Comparison of ENCODE assay signal across 8 mouse cellular contexts in the genomic region with DNA sequence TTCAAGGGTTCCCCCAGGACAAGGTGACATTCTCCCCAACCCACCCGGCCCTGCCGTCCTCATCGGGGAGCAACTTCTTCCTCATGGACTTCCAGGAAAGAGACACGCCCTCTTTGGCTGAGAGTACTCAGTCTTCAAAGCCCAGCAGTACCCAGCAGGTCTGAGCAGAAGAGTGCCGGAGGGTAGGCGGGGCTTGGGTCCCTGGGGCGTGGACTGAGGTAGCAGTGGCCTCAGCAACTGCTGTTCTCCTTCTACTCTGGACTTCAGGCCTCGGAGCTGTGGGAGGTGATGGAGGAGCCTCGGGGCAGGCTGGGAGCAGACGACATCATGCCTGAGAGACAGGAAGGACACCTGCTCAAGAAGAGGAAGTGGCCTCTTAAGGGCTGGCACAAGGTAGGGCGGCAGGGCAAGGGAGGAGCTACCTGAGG. TPM values are rescaled to one million over a fixed set of nuclear protein-coding genes. Genes with fewer than 3 reads are reported as not detected.
A peak's percentile ranks its signal among the peaks of the same experiment; 100 is the strongest.
DNase-seq lines count a peak whose midpoint lies in the region; ATAC-seq and TF ChIP-seq lines count a peak whose summit lies in the region.

No protein-coding gene starts in this region.

- H3K27me3 ChIP-seq in cerebellum, adult 2 months (ENCODE audit: control insufficient read depth, insufficient read depth, low read length) = no peaks in the 10 kb centered on the region
- no peaks in the 10 kb centered on the region for H3K27me3 ChIP-seq in forebrain, embryonic 13.5 days

- TF ChIP-seq POLR2A in cerebellum, adult 2 months (IDR thresholded peaks at IDR 0.05; ENCODE audit: borderline replicate concordance, insufficient read depth, low read length) = no peak

- no peak for ATAC-seq in forebrain, embryonic 13.5 days
- peak; percentile 57 for ATAC-seq in megakaryocyte progenitor cell, adult 5-6 weeks (replicated peaks; ENCODE audit: poor library complexity)

- no peak overlapping the region for H3K27ac ChIP-seq in cerebellum, adult 2 months (ENCODE audit: insufficient read depth, low read length)
- no peak overlapping the region for H3K27ac ChIP-seq in forebrain, embryonic 13.5 days

- H3K9me3 ChIP-seq in forebrain, embryonic 13.5 days (replicated peaks) = no peaks in the 10 kb centered on the region

- H3K4me3 ChIP-seq in cerebellum, adult 2 months (replicated peaks; ENCODE audit: insufficient read depth, low read depth, low read length) = peak overlapping the region; percentile 6
- 0 out of 2 replicates have a peak overlapping the region, but pooled peaks have one; percentile 73 for H3K4me3 ChIP-seq in forebrain, embryonic 13.5 days

- peaks cover 14% of the 10 kb centered on the region for H3K4me1 ChIP-seq in cerebellum, adult 2 months (ENCODE audit: control insufficient read depth, insufficient read depth, low read length)
- H3K4me1 ChIP-seq in forebrain, embryonic 13.5 days = peaks cover 26% of the 10 kb centered on the region

- no peak for DNase-seq in cerebellum, adult 2 months
- no peak for DNase-seq in cerebellum, postnatal 36 days
- DNase-seq in CD4-positive, CD25-positive, alpha-beta regulatory T cell, adult 2 months (ENCODE audit: low read depth, low spot score) = peak; percentile 51
- DNase-seq in kidney, postnatal 4 days = peak; percentile 40 to 62
- DNase-seq in right cerebral cortex, adult 18-20 months = no peak
- no peak for DNase-seq in layer of hippocampus, adult 9-10 months (ENCODE audit: low spot score)

- 17% methylated on average over 11 of the region's 11 CpGs for WGBS in cerebellum, adult 2 months
- WGBS in forebrain, embryonic 13.5 days = 30% methylated on average over 11 of the region's 11 CpGs

- peaks cover 64% of the 10 kb centered on the region for H3K36me3 ChIP-seq in forebrain, embryonic 13.5 days (ENCODE audit: poor library complexity, severe bottlenecking)

- peak overlapping the region; percentile 98; the same call in 1 of the 2 replicates for H3K4me2 ChIP-seq in forebrain, embryonic 13.5 days

- no peak for TF ChIP-seq CTCF in cerebellum, adult 2 months (IDR thresholded peaks at IDR 0.05; ENCODE audit: borderline replicate concordance, insufficient read depth, low read depth, low read length)

- H3K9ac ChIP-seq in forebrain, embryonic 13.5 days = peak overlapping the region; percentile 30; the same call in 1 of the 2 replicates

RNA-seq across cellular contexts. Expression of a gene that starts 1.8 kb away (rescaled TPM):
- polyA plus RNA-seq in cerebellum, adult 2 months (2012; rRNA removed) = 25.5 and 26.5 TPM in 2 replicates
- polyA plus RNA-seq in forebrain, embryonic 13.5 days (2015; fragmentation: Nextera tagmentation; extraction: Ambion mirVana) = 7.8 and 8.7 TPM in 2 replicates
- total RNA-seq in megakaryocyte progenitor cell, adult 5-6 weeks (2015) = 8.5 and 9.7 TPM in 2 replicates
- total RNA-seq in megakaryocyte progenitor cell, adult 5-6 weeks (2017) = 8.3 and 10.5 TPM in 2 replicates

RNA-seq across cellular contexts. Expression of a gene that starts 10.9 kb away (rescaled TPM):
- polyA plus RNA-seq in cerebellum, adult 2 months (2012; rRNA removed) = 83.5 and 88.5 TPM in 2 replicates
- polyA plus RNA-seq in forebrain, embryonic 13.5 days (2015; fragmentation: Nextera tagmentation; extraction: Ambion mirVana) = 59.3 and 60.7 TPM in 2 replicates
- total RNA-seq in megakaryocyte progenitor cell, adult 5-6 weeks (2015) = 32.1 and 34.0 TPM in 2 replicates
- total RNA-seq in megakaryocyte progenitor cell, adult 5-6 weeks (2017) = 19.7 and 24.5 TPM in 2 replicates

RNA-seq across cellular contexts. Expression of a gene that starts 11.0 kb away (rescaled TPM):
- polyA plus RNA-seq in cerebellum, adult 2 months (2012; rRNA removed) = 1.2 and 1.4 TPM in 2 replicates
- 3.0 and 3.6 TPM in 2 replicates for polyA plus RNA-seq in forebrain, embryonic 13.5 days (2015; fragmentation: Nextera tagmentation; extraction: Ambion mirVana)
- 0.64 and 0.69 TPM in 2 replicates for total RNA-seq in megakaryocyte progenitor cell, adult 5-6 weeks (2015)
- not detected in 2 replicates for total RNA-seq in megakaryocyte progenitor cell, adult 5-6 weeks (2017)

RNA-seq across cellular contexts. Expression of a gene that starts 22.5 kb away (rescaled TPM):
- 12.2 and 13.9 TPM in 2 replicates for polyA plus RNA-seq in cerebellum, adult 2 months (2012; rRNA removed)
- 22.8 and 23.0 TPM in 2 replicates for polyA plus RNA-seq in forebrain, embryonic 13.5 days (2015; fragmentation: Nextera tagmentation; extraction: Ambion mirVana)
- 3.0 and 4.2 TPM in 2 replicates for total RNA-seq in megakaryocyte progenitor cell, adult 5-6 weeks (2015)
- total RNA-seq in megakaryocyte progenitor cell, adult 5-6 weeks (2017) = 18.3 and 21.1 TPM in 2 replicates

RNA-seq across cellular contexts. Expression of a gene that starts 39.0 kb away (rescaled TPM):
- polyA plus RNA-seq in cerebellum, adult 2 months (2012; rRNA removed) = 1.4 and 2.1 TPM in 2 replicates
- 0.15 and 0.21 TPM in 2 replicates for polyA plus RNA-seq in forebrain, embryonic 13.5 days (2015; fragmentation: Nextera tagmentation; extraction: Ambion mirVana)
- not detected in 2 replicates for total RNA-seq in megakaryocyte progenitor cell, adult 5-6 weeks (2015)
- total RNA-seq in megakaryocyte progenitor cell, adult 5-6 weeks (2017) = 0.03 TPM in 1 of 2 replicates, not detected in the other

Comparison
In these comparisons a context has a peak if more than half of its experiments do, and no peak if none do; other contexts are left out.
1. DNase-seq: peak in CD4-positive, CD25-positive, alpha-beta regulatory T cell, adult 2 months (single experiment) and kidney, postnatal 4 days (2 of 2); none in cerebellum, adult 2 months (0 of 2), cerebellum, postnatal 36 days (0 of 2), right cerebral cortex, adult 18-20 months (single experiment) and layer of hippocampus, adult 9-10 months (single experiment).